Mouse (Mus musculus) cerebellum, postnatal 36 days (tissue): ENCODE data around the gene Wnt2b.

Source experiments
- DNase-seq, 2 experiments: peaks; one replicate each; pipeline ENCODE4 v3.0.0; 2021 to 2022; ENCODE audit warnings: mixed read lengths in 2 of 2

Gene Wnt2b

DNA sequence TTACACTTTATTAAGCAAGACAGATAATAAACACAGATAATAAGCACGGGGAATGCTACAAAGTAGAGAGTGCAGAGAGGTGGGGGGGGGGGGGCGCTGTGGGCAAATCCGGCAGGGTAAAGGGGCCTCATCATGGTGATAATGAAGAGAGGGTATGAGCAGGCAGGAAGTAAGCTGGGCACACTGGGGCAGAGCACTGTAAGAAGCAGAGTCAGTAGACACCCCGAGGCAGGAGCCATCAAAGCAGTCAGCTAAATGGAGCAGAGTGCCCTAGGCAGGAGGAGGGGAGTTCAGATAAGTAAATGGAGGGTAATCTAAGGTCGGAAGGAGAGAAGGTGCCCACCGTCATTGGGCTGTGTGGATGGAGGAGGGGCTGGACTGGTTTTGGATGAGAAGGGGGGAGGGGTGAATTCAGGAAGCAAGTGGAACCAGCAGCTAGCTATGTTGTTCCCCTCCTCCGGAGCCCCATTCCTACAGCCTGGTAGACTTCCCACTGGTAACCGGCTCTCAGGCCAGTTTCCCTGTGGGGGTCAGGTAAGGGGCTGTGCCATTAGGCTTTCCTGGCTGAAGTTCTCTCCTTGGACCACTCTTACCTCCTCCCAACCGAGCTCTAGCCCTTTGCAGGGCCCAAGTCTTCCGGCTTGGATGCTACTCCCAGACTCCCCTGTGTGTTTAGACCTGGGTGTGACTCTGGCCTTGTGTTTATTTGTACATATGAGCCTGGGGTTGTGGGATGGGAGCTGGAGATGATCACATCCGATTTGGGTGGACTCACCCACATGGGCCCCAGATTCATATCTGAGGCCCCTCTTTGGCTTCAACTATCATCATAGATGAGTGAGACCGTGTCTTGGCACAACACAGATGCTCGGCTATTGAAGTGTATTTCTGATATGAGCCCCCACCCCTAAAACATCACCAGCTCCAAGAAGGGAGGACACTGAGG, 1.9 kb upstream of the Wnt2b start:
- DNase-seq: no peak

DNA sequence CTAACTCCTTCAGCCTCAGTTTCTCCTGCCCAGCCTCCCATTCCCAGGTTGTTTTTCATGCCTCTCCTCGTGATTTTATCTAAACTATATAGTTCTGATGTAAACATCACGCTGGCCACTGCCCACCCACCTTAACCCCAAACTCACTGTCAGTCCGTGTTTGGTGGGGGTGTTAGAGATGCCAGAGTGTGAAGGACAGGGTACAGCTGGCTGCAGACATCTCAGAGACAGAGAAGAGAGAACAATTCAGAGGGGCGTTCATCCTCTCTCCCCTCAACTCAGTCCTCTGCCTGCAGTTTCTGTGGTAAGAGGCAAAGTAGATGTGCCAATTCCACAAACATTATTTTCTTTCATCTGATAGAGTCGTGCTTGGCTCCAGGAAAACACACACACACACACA, 1.1 kb upstream of the Wnt2b start:
- DNase-seq: no peak

DNA sequence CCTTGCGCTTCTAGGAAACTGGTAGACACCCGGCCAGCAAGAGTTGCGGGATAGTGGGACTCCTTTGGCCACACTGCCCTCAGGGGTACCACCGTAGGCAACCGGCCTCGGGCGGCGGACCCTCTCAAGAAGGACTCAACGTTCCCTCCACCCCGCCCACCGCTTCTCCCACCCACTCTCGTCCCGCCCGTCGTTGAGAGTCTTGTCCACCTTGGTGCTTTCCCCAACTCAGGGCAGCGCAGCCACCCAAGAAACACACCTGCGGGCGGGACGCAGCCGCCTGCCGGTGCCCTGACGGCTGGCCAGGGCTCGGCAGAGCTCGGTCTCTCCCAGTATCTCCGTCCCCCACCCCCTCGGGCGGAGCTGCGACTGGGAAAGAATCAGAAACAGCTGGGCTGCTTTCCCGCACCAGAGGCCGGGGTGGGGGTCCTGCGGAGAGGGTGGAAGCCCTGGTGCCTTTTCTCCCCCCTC, 455 bp upstream of the Wnt2b start:
- DNase-seq: no peak

DNA sequence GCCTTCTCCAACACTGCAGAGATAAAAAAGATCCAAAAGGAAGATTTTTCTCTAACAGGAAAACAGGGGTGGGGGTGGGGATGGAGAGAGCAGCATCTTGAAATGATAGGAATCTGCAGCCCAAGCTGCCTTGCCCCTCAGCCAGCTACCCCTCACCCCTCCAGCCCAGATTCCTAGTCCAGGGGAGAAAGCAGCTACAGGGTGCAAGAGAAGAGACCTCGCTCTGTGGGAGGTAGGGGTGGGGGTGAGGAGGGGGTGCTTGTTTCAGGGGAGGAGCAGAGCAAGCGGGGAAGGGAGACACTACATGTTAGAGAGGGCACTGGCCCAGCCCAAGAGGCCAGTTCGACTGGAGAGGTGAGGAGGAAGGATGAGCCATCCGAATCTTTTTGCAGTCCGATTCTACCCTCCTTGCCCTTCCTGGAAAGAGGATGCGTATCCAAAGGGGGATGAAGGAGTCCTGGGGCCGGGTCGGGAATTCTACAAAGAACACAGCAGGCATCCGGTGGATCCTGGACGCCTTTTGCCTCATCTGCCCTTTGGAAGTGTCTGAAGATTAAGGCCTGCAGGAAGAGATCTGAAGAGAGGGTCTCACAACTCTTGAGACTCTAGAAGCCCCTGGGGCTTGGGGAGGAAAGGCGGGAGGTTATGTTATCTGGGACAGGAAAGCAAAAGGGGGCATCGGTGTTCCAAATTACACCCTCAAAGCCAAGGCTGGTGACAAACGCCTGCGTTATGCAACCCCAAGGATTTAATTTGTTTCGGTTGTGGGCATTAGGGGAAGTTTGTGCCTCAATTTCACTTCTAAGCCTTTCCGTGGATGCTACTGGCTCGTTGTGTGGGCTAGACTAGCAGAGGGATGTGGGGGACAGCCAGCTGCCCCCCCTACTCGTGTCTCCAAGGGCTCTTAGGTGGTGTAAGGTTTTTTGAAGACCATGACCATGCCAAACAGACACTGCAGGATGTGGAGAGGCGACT, 1.4 kb downstream of the Wnt2b start:
- DNase-seq: no peak

DNA sequence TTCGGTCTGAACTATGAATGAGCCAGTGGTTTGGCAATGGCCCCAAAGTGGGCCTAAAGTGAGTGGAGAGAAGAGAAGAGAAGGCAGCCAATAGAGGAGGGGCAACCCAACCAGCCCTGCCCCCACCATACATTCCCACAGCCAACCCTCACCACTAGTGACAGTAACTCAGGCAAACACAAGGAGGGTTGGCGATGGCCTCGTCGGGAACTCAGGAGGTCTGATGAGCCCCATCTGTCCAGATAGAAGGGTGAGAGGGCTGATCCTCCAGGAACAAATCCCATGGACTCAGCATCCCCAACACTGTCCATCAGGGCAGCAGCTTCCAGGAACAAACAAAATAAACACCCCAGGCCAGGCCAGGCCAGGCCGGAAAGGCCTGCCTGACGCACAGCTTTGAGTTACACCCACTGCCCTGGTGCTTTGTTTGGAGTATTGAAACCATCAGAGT, 5.6 kb downstream of the Wnt2b start:
- no peak for DNase-seq

DNA sequence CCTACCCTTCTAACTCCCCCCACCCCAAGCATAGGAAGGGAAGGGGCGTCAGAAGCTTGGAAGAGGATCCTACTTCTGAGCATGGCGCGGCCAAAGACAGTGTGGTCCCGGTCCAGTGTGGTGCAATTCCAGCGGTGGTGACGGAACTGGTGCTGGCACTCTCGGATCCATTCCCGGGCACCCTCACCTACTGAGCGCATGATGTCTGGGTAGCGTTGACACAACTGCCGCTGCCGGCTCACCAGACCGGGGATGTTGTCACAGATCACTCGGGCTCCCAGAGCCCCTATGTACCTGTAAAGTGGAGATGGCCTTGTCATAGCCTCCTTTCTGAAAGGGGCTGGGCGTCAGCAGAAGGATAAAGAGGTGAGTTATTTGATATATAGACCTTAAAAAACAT, 7.2 kb downstream of the Wnt2b start:
- no peak for DNase-seq

DNA sequence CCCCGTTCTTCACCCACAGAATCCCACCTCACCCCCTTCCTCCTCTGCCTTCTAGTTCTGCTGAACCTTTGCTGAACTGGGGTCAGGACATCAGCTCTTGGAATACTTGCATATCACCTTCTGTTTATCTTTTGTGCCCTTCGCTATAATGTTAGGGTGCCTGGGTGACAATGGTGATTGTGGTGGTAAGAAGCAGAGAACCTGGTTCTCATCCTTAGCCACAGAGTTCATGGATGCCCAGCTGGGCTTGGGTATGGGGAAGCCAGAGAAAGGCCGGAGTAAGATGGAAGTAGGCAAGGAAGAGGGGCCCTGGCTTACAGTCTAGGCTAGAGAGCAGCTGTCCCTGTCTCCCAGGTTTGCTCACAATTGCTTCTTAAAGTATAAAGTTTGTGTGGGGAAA, 7.6 kb downstream of the Wnt2b start:
- no peak for DNase-seq

DNA sequence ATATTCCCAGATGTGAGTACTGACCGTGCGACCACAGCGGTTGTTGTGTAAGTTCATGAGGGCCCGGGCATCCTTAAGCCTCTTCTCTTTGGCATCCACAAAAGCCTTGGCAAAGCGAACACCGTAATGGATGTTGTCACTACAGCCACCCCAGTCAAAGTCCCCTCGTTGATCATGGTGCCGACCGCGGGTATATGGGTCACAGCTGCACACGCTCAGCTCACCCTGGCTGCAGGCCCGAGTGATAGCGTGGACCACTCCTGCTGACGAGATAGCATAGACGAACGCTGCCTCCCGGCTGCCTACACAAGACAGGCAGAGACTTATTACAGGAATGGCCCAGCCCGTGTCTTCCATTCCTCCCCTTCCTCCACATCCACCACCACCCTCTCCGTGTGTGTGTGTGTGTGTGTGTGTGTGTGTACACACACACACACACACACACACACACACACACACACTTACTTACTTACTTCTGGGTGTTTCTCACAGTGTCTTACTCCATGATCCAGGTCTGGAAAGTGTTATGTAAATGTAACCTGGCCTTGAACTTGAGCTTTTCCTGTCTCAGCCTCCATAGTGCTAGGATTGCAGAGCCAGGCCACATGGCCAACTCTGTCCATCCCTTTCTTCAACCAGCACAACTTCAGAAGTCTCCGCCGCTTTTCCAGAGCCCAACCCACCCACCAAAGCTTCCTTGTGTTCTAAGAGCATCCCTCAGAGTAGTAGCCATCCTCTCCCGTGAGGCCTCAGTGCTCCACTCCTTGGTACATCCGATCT, 8.6 kb downstream of the Wnt2b start:
- no peak for DNase-seq

DNA sequence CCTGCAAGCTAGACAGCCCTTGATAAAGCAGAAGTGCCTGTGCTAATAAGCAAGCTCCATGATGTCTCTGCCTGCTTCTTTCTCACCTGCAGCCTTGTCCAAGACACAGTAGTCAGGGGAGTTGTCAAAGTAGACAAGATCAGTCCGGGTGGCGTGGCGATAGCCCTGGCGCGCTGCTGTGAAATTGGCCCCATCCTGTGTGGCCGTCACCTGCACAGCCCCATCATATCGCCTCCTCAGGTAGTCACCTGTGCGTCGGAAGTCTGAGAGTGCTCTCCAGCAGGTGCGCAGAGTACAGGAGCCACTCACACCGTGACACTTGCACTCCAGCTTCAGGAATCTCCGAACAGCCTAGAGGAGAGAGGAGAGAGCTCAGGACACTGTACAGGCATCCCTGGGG, 10.8 kb downstream of the Wnt2b start:
- DNase-seq: no peak

DNA sequence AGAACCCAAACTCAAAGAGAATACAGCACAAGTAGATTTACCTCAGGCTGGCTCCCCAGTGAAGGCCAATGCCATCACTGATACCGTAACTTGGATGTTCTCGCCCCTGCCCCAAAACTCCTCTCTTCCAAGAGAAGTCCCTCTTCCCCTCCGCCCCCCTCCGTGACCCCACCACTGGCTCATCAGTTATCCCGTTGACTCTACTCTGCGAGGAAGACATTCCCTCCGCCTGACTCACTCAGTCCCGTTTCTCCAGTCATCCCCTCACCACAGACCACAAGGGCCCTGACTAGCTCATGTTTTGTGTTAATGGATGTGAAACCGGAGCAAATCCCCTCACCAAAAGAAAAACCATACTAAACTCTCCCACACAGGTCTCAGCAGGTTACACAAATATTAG, 16.8 kb downstream of the Wnt2b start:
- DNase-seq: no peak

DNA sequence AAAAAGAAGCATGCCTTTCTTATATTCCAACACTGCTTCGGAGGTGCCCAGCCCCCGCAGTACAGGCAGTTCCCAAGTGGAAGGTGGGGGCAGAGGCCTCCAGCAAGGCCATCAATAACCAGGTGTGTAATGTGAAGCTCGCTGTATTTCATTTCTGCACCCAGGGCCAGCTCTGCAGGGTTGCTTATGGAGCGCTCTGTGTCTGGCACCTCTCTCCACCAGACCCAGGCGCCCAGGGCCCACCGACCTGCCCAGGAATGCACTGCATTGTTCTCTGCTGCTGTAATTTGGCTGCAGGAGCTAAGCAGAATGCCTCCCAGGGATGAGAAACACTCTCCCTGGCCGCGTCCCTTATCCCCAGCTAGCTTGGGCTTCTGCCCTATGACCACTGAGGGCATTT, 18.4 kb downstream of the Wnt2b start:
- DNase-seq: no peak

DNA sequence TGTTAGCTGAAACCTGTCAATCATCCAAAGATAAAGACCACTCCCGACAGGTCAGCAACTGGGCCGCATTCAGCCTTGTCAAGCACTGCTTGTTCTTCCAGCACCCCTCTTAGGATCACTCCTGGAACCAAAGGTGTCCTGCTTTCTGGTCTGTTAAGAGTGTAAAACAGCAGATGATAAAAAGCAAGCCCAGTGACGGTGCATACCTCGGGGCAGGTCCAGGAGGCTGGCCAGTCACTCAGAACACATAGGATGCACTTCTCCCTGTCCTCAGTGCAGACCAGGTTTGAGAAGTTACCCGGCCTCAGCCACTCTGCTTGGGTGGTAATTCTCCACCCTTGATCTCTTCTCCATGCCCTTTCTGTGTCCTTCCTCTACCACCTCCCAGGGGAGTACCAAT, 19.0 kb downstream of the Wnt2b start:
- DNase-seq: no peak

DNA sequence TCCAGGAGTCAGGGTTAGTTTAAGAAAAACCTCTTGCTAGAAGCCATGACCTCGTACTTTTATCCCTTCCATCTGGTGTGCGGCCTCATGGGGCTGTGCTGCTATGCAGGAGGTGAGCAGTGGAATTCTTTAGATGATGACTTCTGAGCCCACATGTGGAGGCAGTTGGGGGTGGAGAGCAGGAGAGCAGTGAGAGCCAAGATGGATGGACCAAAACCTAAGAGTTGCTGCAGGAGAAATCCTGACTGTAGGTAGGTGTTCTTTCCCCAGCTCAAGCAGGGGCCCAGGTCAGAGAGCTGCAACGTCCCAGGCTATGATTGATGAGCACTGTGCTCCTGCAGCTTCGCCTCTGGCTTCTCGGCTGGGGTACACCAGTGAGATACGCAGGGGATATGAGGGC, 21.0 kb downstream of the Wnt2b start:
- DNase-seq: no peak

DNA sequence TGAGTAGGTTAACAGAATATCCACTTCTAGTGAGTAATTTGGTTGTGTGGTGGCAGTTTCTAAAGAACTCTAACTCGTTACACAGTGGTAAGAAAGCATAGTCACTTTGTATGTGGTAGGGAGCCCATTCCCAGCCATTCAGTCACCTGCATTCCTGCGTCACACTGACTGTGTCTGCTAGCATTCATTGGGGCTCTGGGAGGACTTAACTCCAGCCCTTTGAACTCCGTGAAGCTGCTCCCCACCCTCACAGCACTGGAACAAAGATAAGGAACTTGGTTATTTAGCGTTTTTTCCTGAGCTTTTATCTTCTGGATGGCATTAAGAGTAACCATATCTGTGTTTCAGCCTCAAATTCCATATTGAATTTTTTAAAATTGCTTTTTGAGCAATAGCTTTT, 23.4 kb downstream of the Wnt2b start:
- DNase-seq: no peak

DNA sequence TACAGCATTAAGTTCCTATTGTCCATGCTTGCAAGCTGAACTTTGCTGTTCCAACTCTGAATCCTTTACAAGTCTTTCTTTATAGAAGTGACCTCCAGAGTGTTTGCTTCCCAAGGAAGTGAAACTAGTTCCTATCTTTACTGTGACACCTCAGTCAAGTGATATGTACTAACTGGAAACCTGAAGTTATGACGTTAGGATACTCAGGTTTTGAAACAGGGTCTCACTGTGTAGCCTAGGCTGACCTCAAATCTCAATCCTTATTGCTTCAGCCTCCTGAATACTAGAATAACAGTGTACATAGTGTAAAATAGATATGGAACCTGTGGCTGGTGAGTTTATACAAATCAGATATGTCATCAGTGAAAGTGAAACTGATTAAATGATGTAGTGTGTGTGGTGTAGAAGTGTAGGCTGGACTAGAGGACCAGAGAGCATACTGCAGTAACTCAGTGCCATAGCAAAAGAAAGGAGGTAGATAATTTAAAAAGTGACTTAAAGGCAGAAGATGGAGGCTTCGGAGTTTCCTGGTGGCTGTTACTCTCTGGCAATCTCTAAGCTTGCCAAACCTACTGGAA, 23.9 kb downstream of the Wnt2b start:
- no peak for DNase-seq

DNA sequence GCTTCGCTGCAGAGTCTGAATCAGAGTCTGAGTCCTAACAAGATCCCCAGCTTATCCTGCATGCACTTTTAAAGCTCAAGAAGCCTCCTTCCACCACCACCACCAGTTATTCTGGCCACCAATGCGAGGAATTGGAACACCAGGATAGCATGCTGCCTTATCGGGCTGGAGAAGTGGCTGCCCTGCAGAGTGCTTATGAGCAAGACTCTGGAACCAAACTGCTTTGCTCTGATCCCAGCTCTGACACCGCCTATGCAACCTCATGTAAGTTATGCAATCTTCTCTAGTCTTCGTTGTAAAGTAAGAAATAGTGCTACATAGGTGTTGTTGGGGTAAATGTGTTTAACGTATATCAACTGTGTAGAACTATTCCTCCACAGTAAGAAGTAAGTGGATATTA, 32.3 kb downstream of the Wnt2b start:
- no peak for DNase-seq

DNA sequence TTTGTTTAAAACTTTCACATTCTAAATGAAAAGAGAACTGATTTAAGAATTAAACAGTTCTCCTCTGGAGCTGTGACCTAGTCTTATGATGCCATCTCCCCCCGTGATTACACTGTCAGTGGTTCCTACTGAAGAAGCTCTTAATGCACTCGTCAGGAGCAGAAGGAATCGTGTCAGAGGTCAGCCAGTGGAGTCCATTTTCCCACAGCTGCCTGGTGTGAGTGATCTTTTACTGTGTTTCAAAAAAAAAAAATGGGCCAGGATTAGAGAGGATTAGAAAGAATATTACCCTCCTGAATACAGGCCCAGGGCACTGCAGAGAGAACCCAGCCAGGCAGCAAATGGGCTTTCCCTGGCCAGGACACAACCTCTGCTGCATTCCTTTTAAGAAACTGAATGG, 46.7 kb downstream of the Wnt2b start:
- DNase-seq: no peak

DNA sequence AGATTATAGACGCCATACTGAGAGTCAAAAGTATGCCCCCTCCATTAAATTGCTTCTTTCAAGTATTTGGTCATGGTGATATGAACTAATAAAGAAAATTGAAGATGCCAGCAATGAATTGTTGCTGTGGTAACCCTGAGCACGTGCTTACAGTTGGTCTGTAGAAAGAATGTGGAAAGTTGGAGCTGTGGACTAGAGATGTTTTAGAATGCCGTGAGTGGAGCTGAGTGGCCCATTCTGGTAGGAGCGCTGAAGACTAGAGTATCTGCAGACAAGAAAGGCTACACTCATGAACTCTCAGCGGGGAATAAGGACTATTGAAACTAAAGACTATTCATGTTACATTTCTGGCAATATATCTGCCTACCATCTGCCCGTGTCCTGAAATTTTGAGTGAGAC, 52.5 kb downstream of the Wnt2b start:
- no peak for DNase-seq

DNA sequence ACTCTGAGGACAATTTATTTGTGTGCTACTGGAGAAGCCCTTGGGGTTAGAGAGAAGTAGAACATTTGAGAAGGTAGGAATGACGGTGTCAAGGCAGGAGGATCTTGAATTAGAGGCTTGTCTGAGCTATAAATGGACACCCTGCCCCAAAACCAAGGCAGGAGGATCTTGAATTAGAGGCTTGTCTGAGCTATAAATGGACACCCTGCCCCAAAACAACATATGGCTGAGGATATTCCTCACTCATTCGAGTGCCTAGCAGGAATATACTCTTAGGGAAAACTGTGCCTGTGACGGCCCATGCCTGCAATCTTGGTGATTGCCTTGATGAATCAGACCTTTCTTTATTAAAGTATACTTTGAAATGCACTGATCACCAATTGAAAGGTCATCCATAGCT, 55.7 kb downstream of the Wnt2b start:
- DNase-seq: no peak

DNA sequence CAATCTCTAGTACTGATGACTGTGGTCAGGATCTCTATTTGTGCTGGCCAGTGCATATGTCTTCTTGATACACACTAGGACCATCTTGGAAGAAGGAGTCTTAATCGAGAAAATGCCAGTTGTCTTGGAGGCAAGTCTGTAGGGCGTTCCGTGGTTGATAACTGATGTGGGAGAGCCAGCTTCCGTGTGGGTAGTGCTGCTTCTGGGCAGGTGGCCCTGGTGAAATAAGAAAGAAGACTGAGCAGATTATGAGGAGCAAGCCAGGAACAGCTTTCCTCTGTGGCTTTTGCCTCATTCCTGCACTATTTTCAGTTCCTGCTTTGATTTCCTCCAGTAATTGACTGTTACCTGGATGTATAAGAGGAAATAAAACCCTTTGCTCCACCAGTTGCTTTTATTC, 56.3 kb downstream of the Wnt2b start:
- no peak for DNase-seq

DNA sequence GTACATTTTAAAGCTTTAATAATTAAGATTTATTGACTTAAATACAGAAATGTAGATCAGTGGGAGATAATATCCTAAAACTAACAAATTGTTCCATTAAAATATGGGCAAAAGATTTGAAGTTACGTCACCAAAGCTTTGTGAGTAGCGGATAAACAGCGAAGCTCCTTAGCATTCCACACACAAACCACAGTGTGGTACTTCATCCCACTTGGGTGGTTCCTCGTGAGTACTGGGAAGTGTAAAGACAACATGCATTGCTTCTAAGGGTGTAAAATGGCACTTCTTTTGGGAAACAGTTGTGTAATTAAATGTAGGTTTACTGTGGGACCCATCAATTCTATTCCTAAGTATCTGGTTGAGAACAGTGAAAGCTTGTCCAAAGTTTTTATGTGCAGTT, 60.6 kb downstream of the Wnt2b start:
- DNase-seq: no peak

DNA sequence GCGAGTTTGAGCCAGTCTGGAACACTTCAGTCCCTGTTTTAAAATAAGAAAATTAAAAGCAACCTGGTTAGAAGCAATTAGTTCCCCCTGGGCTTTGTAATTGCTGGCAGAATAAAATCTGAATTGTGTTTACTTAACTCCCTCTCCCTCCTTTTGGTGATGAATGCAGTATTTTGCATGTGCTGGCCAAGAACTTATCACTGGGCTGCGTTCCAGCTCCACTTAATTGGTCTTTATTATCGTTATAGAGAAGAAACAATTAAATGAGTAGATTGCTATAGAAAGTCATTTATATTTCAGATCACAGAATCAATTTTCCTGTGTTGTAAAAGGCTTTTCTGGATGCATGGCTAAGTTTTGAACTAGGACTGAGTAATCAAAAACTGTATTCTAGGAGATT, 65.6 kb downstream of the Wnt2b start:
- no peak for DNase-seq
